Mouse (Mus musculus) adrenal gland, postnatal 0 days (tissue): ENCODE measurements around the gene Spint3. TPM values are rescaled to one million over a fixed set of nuclear protein-coding genes. Genes with fewer than 3 reads are reported as not detected.

Source experiments
- polyA plus RNA-seq: library from polyadenylated mRNA; unstranded; fragments of >200 nt; fragmentation: Nextera tagmentation; extraction: Ambion mirVana; gene quantifications from 2 replicates; pipeline ENCODE4 v1.2.1, GENCODE M21; 2015

The Spint3 gene
- not detected in 2 replicates for polyA plus RNA-seq

GRCm38 (mm10) chr2:164573359-164573758 is at the start of gene Spint3:
Gene Spint3 (minus strand): TSS chr2:164573459.

GRCm38 (mm10) chr2:164613471-164613870 is 40.2 kb upstream of the Spint3 start, which contains the start of the genes Wfdc6b and Wfdc8:
Gene Wfdc6b (plus strand): TSS chr2:164613522.
Gene Wfdc8 (minus strand): TSS chr2:164613626.

GRCm38 (mm10) chr2:164593494-164593893 is 20.2 kb upstream of the Spint3 start, which contains the start of gene Eppin:
Gene Eppin (minus strand): TSS chr2:164593594.

GRCm38 (mm10) chr2:164585025-164585725 is 11.9 kb upstream of the Spint3 start, which contains the start of gene Wfdc6a:
Gene Wfdc6a (minus strand): TSS chr2:164585447.

GRCm38 (mm10) chr2:164562391-164563188 is 10.7 kb downstream of the Spint3 start, which contains the start of gene Wfdc2:
Gene Wfdc2 (plus strand): TSS chr2:164562413.

Other genes with a start within 250 kb of the Spint3 start
- gene Svs5, start 240.7 kb downstream of the Spint3 start, polyA plus RNA-seq, result 0.23 TPM in 1 of 2 replicates, not detected in the other
- 86.2 and 166 TPM in 2 replicates for gene Slpi, start 184.4 kb downstream of the Spint3 start, polyA plus RNA-seq
- 0.21 and 0.22 TPM in 2 replicates for gene Rbpjl, start 170.3 kb downstream of the Spint3 start, polyA plus RNA-seq
- 3.6 and 5.5 TPM in 2 replicates for gene Matn4, start 168.3 kb downstream of the Spint3 start, polyA plus RNA-seq
- 50.7 and 62.6 TPM in 2 replicates for gene Sdc4, start 129.6 kb downstream of the Spint3 start, polyA plus RNA-seq
- 49.8 and 57.1 TPM in 2 replicates for gene Sys1, start 116.5 kb downstream of the Spint3 start, polyA plus RNA-seq
- 16.1 and 24.0 TPM in 2 replicates for gene Gm20458, start 112.5 kb downstream of the Spint3 start, polyA plus RNA-seq
- not detected in 2 replicates for gene Trp53tg5, start 99.7 kb downstream of the Spint3 start, polyA plus RNA-seq
- 7.4 and 25.1 TPM in 2 replicates for gene Dbndd2, start 87.4 kb downstream of the Spint3 start, polyA plus RNA-seq
- 60.4 and 73.4 TPM in 2 replicates for gene Pigt, start 75.9 kb downstream of the Spint3 start, polyA plus RNA-seq
- gene Wfdc2, start 11.0 kb downstream of the Spint3 start, polyA plus RNA-seq, result 3.7 and 24.5 TPM in 2 replicates
- gene Wfdc6a, start 12.0 kb upstream of the Spint3 start, polyA plus RNA-seq, result 2.2 TPM in 2 replicates
- 0.18 TPM in 1 of 2 replicates, not detected in the other for gene Eppin, start 20.1 kb upstream of the Spint3 start, polyA plus RNA-seq
- gene Wfdc6b, start 40.1 kb upstream of the Spint3 start, polyA plus RNA-seq, result not detected in 2 replicates
- gene Wfdc8, start 40.2 kb upstream of the Spint3 start, polyA plus RNA-seq, result 0.26 TPM in 1 of 2 replicates, not detected in the other
- not detected in 2 replicates for gene Wfdc16, start 65.3 kb upstream of the Spint3 start, polyA plus RNA-seq
- 0.33 TPM in 1 of 2 replicates, not detected in the other for gene Wfdc10, start 82.6 kb upstream of the Spint3 start, polyA plus RNA-seq
- gene Wfdc9, start 83.1 kb upstream of the Spint3 start, polyA plus RNA-seq, result not detected in 2 replicates
- gene Wfdc11, start 100.6 kb upstream of the Spint3 start, polyA plus RNA-seq, result not detected in 2 replicates
- gene Wfdc13, start 111.6 kb upstream of the Spint3 start, polyA plus RNA-seq, result 0.21 and 0.61 TPM in 2 replicates
- gene Spint4, start 125.0 kb upstream of the Spint3 start, polyA plus RNA-seq, result not detected in 2 replicates
- gene Spint5, start 141.8 kb upstream of the Spint3 start, polyA plus RNA-seq, result not detected in 2 replicates
- 0.30 and 0.70 TPM in 2 replicates for gene Wfdc3, start 172.5 kb upstream of the Spint3 start, polyA plus RNA-seq
- gene Dnttip1, start 172.5 kb upstream of the Spint3 start, polyA plus RNA-seq, result 52.3 and 62.8 TPM in 2 replicates
- 79.0 and 81.0 TPM in 2 replicates for gene Ube2c, start 196.4 kb upstream of the Spint3 start, polyA plus RNA-seq
- gene Tnnc2, start 206.5 kb upstream of the Spint3 start, polyA plus RNA-seq, result 19.4 and 89.9 TPM in 2 replicates
- gene Snx21, start 212.4 kb upstream of the Spint3 start, polyA plus RNA-seq, result 34.8 and 51.2 TPM in 2 replicates
- gene Acot8, start 231.4 kb upstream of the Spint3 start, polyA plus RNA-seq, result 15.9 and 18.7 TPM in 2 replicates
- 4.1 and 4.6 TPM in 2 replicates for gene Zswim3, start 231.6 kb upstream of the Spint3 start, polyA plus RNA-seq
- gene Zswim1, start 249.2 kb upstream of the Spint3 start, polyA plus RNA-seq, result 7.9 and 12.0 TPM in 2 replicates